Mouse (Mus musculus) lung, postnatal 0 days (tissue): ENCODE measurements around the gene Sh3gl2.

Experiments
- CTCF ChIP-seq: IDR thresholded peaks from 2 replicates; pipeline ENCODE4 v1.5.1; 2016; ENCODE audit warnings: antibody characterized with exemption, mild to moderate bottlenecking
- EP300 ChIP-seq: IDR thresholded peaks from 2 replicates; pipeline ENCODE4 v1.6.1; 2016; ENCODE audit warnings: antibody characterized with exemption, mild to moderate bottlenecking, control low read depth

DNA sequence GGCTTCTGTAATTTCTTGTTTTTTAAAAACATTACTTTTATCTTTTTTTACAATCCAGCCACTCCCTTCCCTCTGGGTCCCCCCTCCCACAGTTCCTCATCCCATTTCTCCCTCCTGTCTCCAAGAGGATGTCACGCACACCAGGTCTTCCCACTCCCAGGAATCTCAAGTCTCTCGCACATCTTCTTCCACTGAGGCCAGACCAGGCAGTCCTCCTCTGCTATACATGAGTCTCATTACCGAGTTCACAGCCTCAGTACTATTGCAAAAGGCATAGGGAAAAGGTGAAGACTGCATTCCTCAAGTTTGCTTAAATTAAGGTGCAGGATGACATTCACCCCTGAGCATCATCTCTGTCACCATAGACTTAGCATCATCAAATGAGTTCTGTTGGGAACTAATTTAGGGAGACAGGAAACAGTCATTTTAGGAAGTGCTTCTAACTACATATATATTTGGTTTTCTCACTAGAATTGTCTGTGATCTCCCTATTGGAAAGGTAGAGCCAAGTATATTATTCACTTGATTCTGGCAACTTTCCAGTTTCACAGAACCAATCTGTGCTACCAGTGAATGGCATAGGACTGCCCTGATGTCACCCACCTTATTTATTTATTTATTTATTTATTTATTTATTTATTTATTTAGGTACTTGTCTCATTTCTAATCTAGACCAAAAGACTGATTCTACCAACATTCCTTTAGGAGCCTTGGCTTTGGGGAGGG lies 1.9 kb downstream of the Sh3gl2 start:
- TF ChIP-seq CTCF (no peak), EP300 (no peak)
